Mouse (Mus musculus): Measurements from ENCODE around the gene Zmynd10.
A peak's percentile ranks its signal among the peaks of the same experiment; 100 is the strongest.

Zmynd10 gene

DNA sequence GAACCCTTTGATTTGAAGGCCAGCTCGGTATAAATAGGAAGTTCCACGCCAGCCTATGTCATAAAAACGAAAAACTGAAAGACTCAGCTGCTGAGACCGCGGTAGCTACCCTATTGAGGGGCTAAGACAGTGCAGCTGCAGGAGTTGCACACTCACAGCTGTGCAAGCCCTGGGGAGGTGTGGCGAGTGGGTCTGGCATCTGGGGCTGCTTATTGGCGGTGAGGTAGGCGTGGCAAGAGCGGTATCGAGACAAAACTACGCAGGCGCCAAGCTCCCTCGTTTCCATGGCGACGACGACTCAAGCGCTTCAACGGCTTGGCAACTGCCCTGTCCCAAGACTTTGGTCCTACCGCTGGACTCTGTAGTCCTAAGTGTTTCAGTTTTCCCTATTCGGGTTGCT lies at the start of gene Zmynd10:
Gene Zmynd10 (plus strand): TSS at position 273 of the 400 bp plus-strand sequence.
- DNase-seq (ENCODE audit: low spot score) = peak; percentile 77

- DNase-seq (ENCODE audit: low spot score) = no peak
These were observed 46.3 kb upstream of the Zmynd10 start for GRCm38 (mm10) chr9:107500708-107501286.

DNA sequence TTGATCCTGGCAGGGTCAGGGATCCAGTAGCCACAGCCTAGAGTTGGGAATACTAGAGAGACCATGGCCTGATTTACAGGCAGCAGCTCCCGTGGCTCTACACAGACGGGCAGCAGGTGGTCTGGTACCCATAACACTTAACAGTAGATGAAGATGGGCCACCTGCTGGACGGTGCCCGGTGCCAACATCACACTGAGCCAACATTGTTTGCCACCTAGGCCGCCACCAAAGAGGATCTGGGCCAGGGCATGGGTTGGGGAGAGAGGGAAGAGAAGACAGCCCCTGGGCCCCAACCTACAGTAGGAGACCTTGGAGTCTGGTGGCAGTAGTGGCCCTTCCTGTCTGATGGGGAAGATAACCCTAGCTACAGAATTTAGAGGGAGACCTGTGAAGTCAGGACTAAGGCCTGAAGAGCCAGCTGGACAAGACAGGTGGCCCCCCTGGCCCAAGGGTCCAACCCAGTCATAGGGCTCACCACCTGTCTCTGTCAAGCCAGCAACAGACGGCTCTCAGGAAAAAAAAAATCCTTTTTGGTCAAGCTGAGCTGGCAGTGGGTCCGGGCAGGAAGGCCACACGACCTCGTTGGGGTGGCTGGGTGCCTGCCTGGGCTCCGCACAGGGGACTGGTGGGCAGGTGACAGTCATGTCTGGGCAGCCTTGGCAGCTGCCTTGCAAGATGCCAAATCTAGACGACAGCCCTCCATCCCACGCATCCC lies 44.8 kb upstream of the Zmynd10 start:
- no peak for DNase-seq (ENCODE audit: low spot score)

- no peak for DNase-seq (ENCODE audit: low spot score)
These were observed 42.2 kb upstream of the Zmynd10 start for GRCm38 (mm10) chr9:107504662-107505537.

- DNase-seq (ENCODE audit: low spot score) = no peak
These were observed 38.8 kb upstream of the Zmynd10 start for GRCm38 (mm10) chr9:107508266-107508665.

- no peak for DNase-seq (ENCODE audit: low spot score)
These were observed 36.6 kb upstream of the Zmynd10 start for GRCm38 (mm10) chr9:107510384-107511100.

DNA sequence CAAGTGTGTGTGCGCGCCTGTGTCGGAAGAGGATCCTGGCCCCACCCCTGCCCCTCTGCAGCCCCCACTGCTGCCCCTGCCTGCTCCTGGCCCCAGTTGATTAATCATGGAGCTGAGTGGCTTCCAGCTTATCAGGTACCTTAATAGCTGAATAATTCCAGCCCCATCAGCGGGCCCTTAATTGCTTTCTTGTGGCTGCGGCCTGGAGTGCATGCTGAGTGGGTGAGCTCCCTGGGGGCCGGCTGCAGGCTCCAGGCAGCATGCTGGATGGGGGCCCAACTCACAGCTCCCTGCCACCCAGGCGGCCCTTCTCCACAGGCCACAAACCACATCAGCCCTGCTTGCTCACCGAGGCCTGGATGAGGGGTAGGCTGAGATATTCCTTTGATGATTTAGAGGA lies 35.7 kb upstream of the Zmynd10 start:
- DNase-seq (ENCODE audit: low spot score) = no peak

GRCm38 (mm10) chr9:107512326-107512725 lies 34.8 kb upstream of the Zmynd10 start:
- DNase-seq (ENCODE audit: low spot score) = no peak

GRCm38 (mm10) chr9:107514303-107514955 lies 32.7 kb upstream of the Zmynd10 start:
- DNase-seq (ENCODE audit: low spot score) = peak; percentile 73

- DNase-seq (ENCODE audit: low spot score) = no peak
These were observed 26.8 kb upstream of the Zmynd10 start for GRCm38 (mm10) chr9:107520331-107520730.

DNA sequence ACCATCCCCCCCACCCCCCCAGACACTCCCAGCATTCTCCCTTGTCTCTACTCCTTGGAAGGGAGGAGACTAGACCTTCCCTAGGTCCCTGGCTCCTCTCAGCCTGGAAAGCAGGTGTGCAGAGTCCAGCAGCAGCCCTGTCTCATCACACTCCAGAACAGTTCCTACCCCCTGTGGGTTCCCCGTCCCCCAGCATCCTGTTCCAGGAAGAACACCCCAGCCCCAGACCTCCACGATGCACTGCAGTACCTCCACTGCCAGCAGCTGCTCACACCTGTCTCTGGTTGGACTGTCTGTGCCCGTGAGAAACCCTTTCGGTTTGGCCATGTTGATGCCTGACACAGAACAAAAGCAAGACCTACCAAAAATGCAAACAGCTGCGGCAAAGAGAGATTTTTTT lies 25.9 kb upstream of the Zmynd10 start:
- DNase-seq (ENCODE audit: low spot score) = peak; percentile 38

- peak; percentile 30 for DNase-seq (ENCODE audit: low spot score)
These were observed 25.2 kb upstream of the Zmynd10 start for GRCm38 (mm10) chr9:107521711-107522399.

- no peak for DNase-seq (ENCODE audit: low spot score)
These were observed 24.7 kb upstream of the Zmynd10 start for GRCm38 (mm10) chr9:107522400-107522711.

DNA sequence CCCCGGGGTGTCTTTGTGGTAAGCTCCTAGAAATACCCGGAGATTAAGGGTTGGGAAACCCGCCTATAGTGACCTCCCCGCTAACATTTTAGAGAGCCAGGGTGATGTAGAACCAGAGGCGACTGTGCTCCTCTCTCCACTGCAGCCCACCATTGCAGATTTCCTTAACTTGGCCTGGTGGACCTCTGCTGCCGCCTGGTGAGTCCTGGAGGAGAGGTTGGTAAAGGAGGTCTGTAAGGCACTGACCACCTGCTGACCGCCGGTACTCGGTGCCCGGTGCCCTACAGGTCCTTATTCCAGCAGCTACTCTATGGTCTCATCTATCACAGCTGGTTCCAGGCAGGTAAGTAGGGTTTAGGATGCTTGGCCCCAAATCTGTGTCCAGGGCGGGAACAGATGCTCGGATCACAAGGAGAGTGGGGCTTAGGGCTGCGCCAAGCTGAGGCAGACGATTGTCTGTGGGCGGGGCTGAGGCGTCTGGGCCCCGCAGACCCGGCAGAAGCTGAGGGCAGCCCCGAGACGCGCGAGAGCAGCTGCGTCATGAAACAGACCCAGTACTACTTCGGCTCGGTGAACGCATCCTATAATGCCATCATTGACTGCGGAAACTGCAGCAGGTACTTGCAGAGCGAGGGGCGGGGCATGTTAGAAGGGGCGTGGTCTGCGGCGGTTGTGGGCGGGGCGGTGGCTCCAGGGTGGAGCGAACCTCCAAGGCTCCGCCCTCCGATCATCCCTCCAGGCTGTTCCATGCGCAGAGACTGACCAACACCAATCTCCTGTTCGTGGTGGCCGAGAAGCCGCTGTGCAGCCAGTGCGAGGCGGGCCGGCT lies 20.7 kb upstream of the Zmynd10 start:
- peak; percentile 81 for DNase-seq (ENCODE audit: low spot score)

DNA sequence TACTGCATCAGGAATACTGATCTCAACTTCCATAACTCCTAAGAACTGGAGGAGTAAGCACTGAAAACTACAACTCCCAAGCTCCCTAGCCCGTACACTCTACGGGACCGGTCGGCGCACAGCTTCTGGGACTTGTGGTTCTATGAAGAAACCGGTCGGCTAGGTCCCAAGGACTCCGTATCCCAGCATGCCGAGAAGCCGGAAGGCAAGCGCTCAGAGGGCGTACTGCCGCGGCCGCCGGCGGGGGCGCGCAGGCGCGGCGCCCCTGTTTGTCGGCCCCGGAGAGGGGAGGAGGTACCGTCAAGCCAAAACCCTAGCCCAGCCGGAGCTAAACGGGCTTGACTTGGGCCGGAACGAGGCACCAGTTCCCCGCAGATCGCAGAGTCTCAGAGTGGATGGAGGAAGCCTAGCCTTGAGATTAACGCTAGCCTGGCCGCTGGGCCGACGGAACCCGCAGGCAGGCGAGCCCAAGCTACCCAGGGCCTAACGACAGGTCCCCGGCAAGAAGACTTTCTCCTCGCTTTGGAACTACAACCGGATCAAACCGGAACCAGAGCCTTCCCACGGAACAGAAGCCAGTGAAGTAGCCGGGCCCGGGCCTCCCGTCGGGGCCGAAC lies 13.2 kb upstream of the Zmynd10 start, which contains the start of gene Tmem115:
Gene Tmem115 (plus strand): TSS at position 155 of the 617 bp plus-strand sequence.
- DNase-seq (ENCODE audit: low spot score) = peak; percentile 95

- peak; percentile 17 for DNase-seq (ENCODE audit: low spot score)
These were observed 12.5 kb upstream of the Zmynd10 start for GRCm38 (mm10) chr9:107534408-107535202.

DNA sequence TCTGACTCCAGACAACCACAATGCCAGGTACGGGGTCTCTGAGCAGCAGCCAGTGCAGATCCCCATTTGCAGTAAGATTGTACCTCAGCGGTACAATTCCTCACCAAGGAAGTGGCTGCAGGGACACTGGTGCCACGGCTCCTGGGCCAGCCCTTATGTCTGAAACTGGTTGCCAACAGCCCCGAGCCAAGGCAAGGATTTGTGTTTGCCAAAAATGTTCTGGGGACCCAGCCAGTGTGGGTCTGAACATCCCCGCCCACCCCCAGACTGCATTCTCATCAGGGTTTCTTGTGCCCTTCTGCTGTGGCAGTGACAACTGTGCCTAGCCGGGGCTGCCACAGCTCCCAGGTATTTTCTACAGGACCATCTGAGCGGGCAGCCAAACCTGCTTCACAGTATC lies 8.9 kb upstream of the Zmynd10 start:
- DNase-seq (ENCODE audit: low spot score) = no peak

- no peak for DNase-seq (ENCODE audit: low spot score)
These were observed 8.4 kb upstream of the Zmynd10 start for GRCm38 (mm10) chr9:107538711-107539110.

DNA sequence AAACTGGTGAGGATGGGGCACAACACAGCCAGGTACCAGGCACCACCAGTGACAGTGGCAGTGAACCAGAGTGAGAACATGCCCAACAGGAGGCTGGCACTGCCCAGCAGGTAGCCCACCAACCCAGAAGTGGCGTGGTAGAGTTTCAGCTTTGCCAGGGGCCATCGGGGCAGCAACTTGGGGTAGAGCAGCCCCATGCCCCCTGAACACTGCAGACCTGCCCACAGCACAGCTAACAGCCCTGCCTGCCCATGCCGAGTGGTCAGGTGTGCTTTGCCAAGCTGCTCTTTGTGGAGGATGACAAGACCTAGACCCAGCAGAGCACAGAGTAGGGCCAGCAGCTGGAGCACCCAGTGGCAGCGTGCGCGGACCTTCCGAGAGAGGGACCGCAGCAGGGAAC lies 7.2 kb upstream of the Zmynd10 start:
- DNase-seq (ENCODE audit: low spot score) = no peak

Data from T-cell, adult 2 months (primary cell).